Mouse (Mus musculus): ENCODE data around the gene Gm5737.

Gene Gm5737

GRCm38 (mm10) chr7:120878271-120878670 lies 66.1 kb downstream of the Gm5737 start:
- DNase-seq (ENCODE audit: low read depth) = no peak

- no peak for DNase-seq (ENCODE audit: low read depth)
Observed at GRCm38 (mm10) chr7:120879972-120880371, 67.8 kb downstream of the Gm5737 start.

GRCm38 (mm10) chr7:120880770-120881169 lies 68.6 kb downstream of the Gm5737 start:
- DNase-seq (ENCODE audit: low read depth) = no peak

Measured in induced T-regulatory cell, adult 2 months (primary cell).